Mouse (Mus musculus) limb, embryonic 11.5 days (tissue): ENCODE data around the gene Alox8. TPM values are rescaled to one million over a fixed set of nuclear protein-coding genes. Genes with fewer than 3 reads are reported as not detected.

Source experiments
- ATAC-seq: fragments of 200-750 bp; cut with Nextera tagmentation; 2 replicates; pipeline ENCODE4 v1.8.0; 2017; ENCODE audit warnings: low read depth; ENCODE audit not compliant: insufficient number of reproducible peaks, low FRiP score, low TSS enrichment
- DNase-seq: peaks from one replicate; pipeline ENCODE4 v3.0.0-alpha.2; 2015; ENCODE audit warnings: low spot score
- H3K27ac ChIP-seq: fragments of 300-500 bp; sonication (generic); replicated peaks from 2 replicates; pipeline ENCODE4 v1.5.1; 2014; ENCODE audit warnings: low read depth, mild to moderate bottlenecking, low read length
- H3K27me3 ChIP-seq: fragments of 300-500 bp; sonication (generic); 2 replicates; pipeline ENCODE4 v1.6.1; 2014; ENCODE audit warnings: mild to moderate bottlenecking, low read length, mixed read lengths; ENCODE audit not compliant: control insufficient read depth, insufficient read depth
- H3K36me3 ChIP-seq: fragments of 300-500 bp; sonication (generic); 2 replicates; pipeline ENCODE4 v1.6.1; 2014; ENCODE audit warnings: mild to moderate bottlenecking, low read length, moderate library complexity, mixed read lengths; ENCODE audit not compliant: control insufficient read depth, insufficient read depth
- H3K4me1 ChIP-seq: fragments of 300-500 bp; sonication (generic); 2 replicates; pipeline ENCODE4 v1.6.1; 2014; ENCODE audit warnings: low read length, mixed read lengths; ENCODE audit not compliant: control insufficient read depth, insufficient read depth
- H3K4me2 ChIP-seq: fragments of 300-500 bp; sonication (generic); 2 replicates; pipeline ENCODE4 v1.6.1; 2014; ENCODE audit warnings: low read depth, mild to moderate bottlenecking, moderate library complexity; ENCODE audit not compliant: severe bottlenecking
- H3K4me3 ChIP-seq: fragments of 300-500 bp; sonication (generic); 2 replicates; pipeline ENCODE4 v1.5.1; 2014; ENCODE audit warnings: low read depth, low read length
- H3K9ac ChIP-seq: fragments of 300-500 bp; sonication (generic); 2 replicates; pipeline ENCODE4 v1.6.1; 2014; ENCODE audit warnings: mild to moderate bottlenecking, low read length
- H3K9me3 ChIP-seq: fragments of 300-500 bp; sonication (generic); 2 replicates; pipeline ENCODE4 v1.6.1; 2016; ENCODE audit warnings: low read length; ENCODE audit not compliant: control insufficient read depth
- WGBS: fragments of 180-500 bp; shearing (Covaris S2); extraction: QIAGEN DNeasy Blood & Tissue Kit; methylation state at CpG from one replicate; pipeline ENCODE4 v1.1.7; 2014; 5-methylcytosine and 5-hydroxymethylcytosine counted together
- polyA plus RNA-seq: library from polyadenylated mRNA; unstranded; fragments of >200 nt; fragmentation: Nextera tagmentation; extraction: Ambion mirVana; gene quantifications from 2 replicates; pipeline ENCODE4 v1.2.1, GENCODE M21; 2014

Gene Alox8
- polyA plus RNA-seq = 0.07 TPM in 1 of 2 replicates, not detected in the other

GRCm38 (mm10) chr11:69197743-69198142 is at the start of gene Alox8:
TSS of gene Alox8 (minus strand) at chr11:69197843.
- Histone ChIP-seq H3K9ac (no peak within 1 kb of the TSS), H3K4me1 (no peaks in the 10 kb centered on the region), H3K9me3 (no peaks in the 10 kb centered on the region), H3K27ac (no peak within 1 kb of the TSS), H3K27me3 (peaks cover 20% of the 10 kb centered on the region), H3K4me2 (peak within 1 kb of the TSS; percentile 3; the same call in 1 of the 2 replicates), H3K36me3 (no peaks in the 10 kb centered on the region), H3K4me3 (no peak within 1 kb of the TSS; the same call in 1 of the 2 replicates)
- ATAC-seq (no peak), DNase-seq (no peak)
- 24% methylated on average over 6 of the region's 6 CpGs for WGBS

GRCm38 (mm10) chr11:69245643-69246042 is 48.0 kb upstream of the Alox8 start:
- Histone ChIP-seq H3K4me3 (no peak overlapping the region), H3K9me3 (no peaks in the 10 kb centered on the region), H3K4me1 (0 out of 2 replicates have a peak, but pooled peaks cover 3% of the 10 kb centered on the region), H3K4me2 (no peak overlapping the region), H3K27ac (no peak overlapping the region), H3K27me3 (no peaks in the 10 kb centered on the region), H3K9ac (no peak overlapping the region), H3K36me3 (no peaks in the 10 kb centered on the region)
- ATAC-seq = no peak
- WGBS = 53% methylated on average over 2 of the region's 2 CpGs
- DNase-seq = no peak

GRCm38 (mm10) chr11:69244911-69245310 is 47.3 kb upstream of the Alox8 start:
- WGBS = 38% methylated on average over 2 of the region's 2 CpGs
- DNase-seq (peak; percentile 58), ATAC-seq (no peak)
- Histone ChIP-seq H3K9me3 (no peaks in the 10 kb centered on the region), H3K27ac (no peak overlapping the region), H3K27me3 (no peaks in the 10 kb centered on the region), H3K4me3 (no peak overlapping the region), H3K36me3 (no peaks in the 10 kb centered on the region), H3K4me2 (no peak overlapping the region), H3K4me1 (0 out of 2 replicates have a peak, but pooled peaks cover 3% of the 10 kb centered on the region), H3K9ac (no peak overlapping the region)

- no peak within 1 kb of the TSS for H3K27ac ChIP-seq
- no peak for ATAC-seq
Observed at GRCm38 (mm10) chr11:69236926-69237260, 39.2 kb upstream of the Alox8 start, which contains the start of gene Gucy2e. TSS of gene Gucy2e (minus strand) at chr11:69237036.

GRCm38 (mm10) chr11:69236061-69236925 is 38.6 kb upstream of the Alox8 start:
- Histone ChIP-seq H3K27me3 (peaks cover 36% of the 10 kb centered on the region), H3K9ac (peak overlapping the region; percentile 50)

More at GRCm38 (mm10) chr11:69236926-69237260, 39.2 kb upstream of the Alox8 start, which contains the start of gene Gucy2e:
- Histone ChIP-seq H3K9ac (peak within 1 kb of the TSS; percentile 50), H3K4me1 (0 out of 2 replicates have a peak, but pooled peaks cover 8% of the 10 kb centered on the region), H3K36me3 (no peaks in the 10 kb centered on the region), H3K4me2 (peak within 1 kb of the TSS; percentile 71), H3K9me3 (no peaks in the 10 kb centered on the region), H3K4me3 (peak within 1 kb of the TSS; percentile 36), H3K27me3 (peaks cover 36% of the 10 kb centered on the region)
- 24% methylated on average over 13 of the region's 13 CpGs for WGBS
- no peak for DNase-seq

GRCm38 (mm10) chr11:69235285-69236060 is 37.8 kb upstream of the Alox8 start:
- no peak overlapping the region for H3K27ac ChIP-seq
- DNase-seq (peak; percentile 69), ATAC-seq (0 out of 2 replicates have a peak, but pooled peaks have one; percentile 54)
- no peaks in the 10 kb centered on the region for H3K36me3 ChIP-seq
- H3K9ac ChIP-seq = peak overlapping the region; percentile 50
- H3K4me3 ChIP-seq = peak overlapping the region; percentile 36
- WGBS = 2% methylated on average over 33 of the region's 33 CpGs
- H3K27me3 ChIP-seq = peaks cover 36% of the 10 kb centered on the region
- H3K9me3 ChIP-seq = no peaks in the 10 kb centered on the region
- H3K4me1 ChIP-seq = 0 out of 2 replicates have a peak, but pooled peaks cover 8% of the 10 kb centered on the region
- peak overlapping the region; percentile 71 for H3K4me2 ChIP-seq

More at GRCm38 (mm10) chr11:69236061-69236925, 38.6 kb upstream of the Alox8 start:
- peak; percentile 46 for DNase-seq
- WGBS = 2% methylated on average over 51 of the region's 51 CpGs
- no peaks in the 10 kb centered on the region for H3K9me3 ChIP-seq
- no peaks in the 10 kb centered on the region for H3K36me3 ChIP-seq
- peak overlapping the region; percentile 71 for H3K4me2 ChIP-seq
- 0 out of 2 replicates have a peak, but pooled peaks have one; percentile 13 for ATAC-seq
- H3K4me3 ChIP-seq = peak overlapping the region; percentile 36
- 0 out of 2 replicates have a peak, but pooled peaks cover 8% of the 10 kb centered on the region for H3K4me1 ChIP-seq
- no peak overlapping the region for H3K27ac ChIP-seq

GRCm38 (mm10) chr11:69233141-69233540 is 35.5 kb upstream of the Alox8 start:
- H3K27me3 ChIP-seq = peaks cover 34% of the 10 kb centered on the region
- no peak overlapping the region for H3K27ac ChIP-seq
- H3K4me3 ChIP-seq = no peak overlapping the region
- H3K9ac ChIP-seq = no peak overlapping the region
- ATAC-seq (no peak), DNase-seq (no peak)
- no peaks in the 10 kb centered on the region for H3K9me3 ChIP-seq
- H3K36me3 ChIP-seq = no peaks in the 10 kb centered on the region
- 61% methylated on average over 2 of the region's 2 CpGs for WGBS
- 0 out of 2 replicates have a peak, but pooled peaks cover 8% of the 10 kb centered on the region for H3K4me1 ChIP-seq
- H3K4me2 ChIP-seq = no peak overlapping the region

GRCm38 (mm10) chr11:69230420-69230819 is 32.8 kb upstream of the Alox8 start:
- 0 out of 2 replicates have a peak, but pooled peaks cover 6% of the 10 kb centered on the region for H3K4me1 ChIP-seq
- H3K9ac ChIP-seq = no peak overlapping the region
- WGBS = 79% methylated on average over 4 of the region's 4 CpGs
- ATAC-seq (no peak), DNase-seq (no peak)
- no peak overlapping the region for H3K4me2 ChIP-seq
- H3K9me3 ChIP-seq = no peaks in the 10 kb centered on the region
- H3K4me3 ChIP-seq = no peak overlapping the region
- H3K27me3 ChIP-seq = peaks cover 9% of the 10 kb centered on the region
- no peaks in the 10 kb centered on the region for H3K36me3 ChIP-seq
- no peak overlapping the region for H3K27ac ChIP-seq
